Mouse (Mus musculus) c-Kit-positive CD71-positive TER-119-negative erythroid progenitor cells, embryonic 14.5 days (primary cell): ENCODE data around the gene Dip2b.

Source experiments
- DNase-seq: peaks from one replicate; pipeline ENCODE4 v3.0.0-alpha.2; 2013; ENCODE audit warnings: low read depth

Gene Dip2b

GRCm38 (mm10) chr15:100129151-100129790 lies 90.8 kb downstream of the Dip2b start:
- no peak for DNase-seq

- DNase-seq, result no peak
Measured at GRCm38 (mm10) chr15:100139665-100140064, 101.2 kb downstream of the Dip2b start.

GRCm38 (mm10) chr15:100140428-100140827 lies 102.0 kb downstream of the Dip2b start:
- DNase-seq, result no peak

GRCm38 (mm10) chr15:100143091-100143801 lies 104.8 kb downstream of the Dip2b start:
- no peak for DNase-seq

GRCm38 (mm10) chr15:100144854-100145824 lies 106.7 kb downstream of the Dip2b start:
- no peak for DNase-seq

- no peak for DNase-seq
Measured at GRCm38 (mm10) chr15:100145917-100146316, 107.5 kb downstream of the Dip2b start.

GRCm38 (mm10) chr15:100150593-100150992 lies 112.1 kb downstream of the Dip2b start:
- no peak for DNase-seq

- DNase-seq, result no peak
Measured at GRCm38 (mm10) chr15:100152321-100152720, 113.9 kb downstream of the Dip2b start.

GRCm38 (mm10) chr15:100153024-100153423 lies 114.6 kb downstream of the Dip2b start:
- no peak for DNase-seq

- DNase-seq, result no peak
Measured at GRCm38 (mm10) chr15:100156095-100156707, 117.7 kb downstream of the Dip2b start.

GRCm38 (mm10) chr15:100156781-100157470 lies 118.5 kb downstream of the Dip2b start:
- no peak for DNase-seq

GRCm38 (mm10) chr15:100158985-100159384 lies 120.5 kb downstream of the Dip2b start:
- no peak for DNase-seq

GRCm38 (mm10) chr15:100161747-100162280 lies 123.3 kb downstream of the Dip2b start:
- DNase-seq, result no peak

GRCm38 (mm10) chr15:100163381-100164051 lies 125.1 kb downstream of the Dip2b start:
- no peak for DNase-seq

GRCm38 (mm10) chr15:100166464-100166863 lies 128.0 kb downstream of the Dip2b start:
- no peak for DNase-seq

GRCm38 (mm10) chr15:100167791-100168190 lies 129.3 kb downstream of the Dip2b start:
- no peak for DNase-seq

- no peak for DNase-seq
Measured at GRCm38 (mm10) chr15:100168191-100168606, 129.7 kb downstream of the Dip2b start.

GRCm38 (mm10) chr15:100175176-100175575 lies 136.7 kb downstream of the Dip2b start:
- no peak for DNase-seq

GRCm38 (mm10) chr15:100177167-100177566 lies 138.7 kb downstream of the Dip2b start:
- DNase-seq, result no peak

GRCm38 (mm10) chr15:100177575-100177974 lies 139.1 kb downstream of the Dip2b start:
- DNase-seq, result no peak

- DNase-seq, result no peak
Measured at GRCm38 (mm10) chr15:100178487-100178886, 140.0 kb downstream of the Dip2b start.
